Mouse (Mus musculus) intestine, postnatal 0 days (tissue): Measurements from ENCODE around the gene Sncb. TPM values are rescaled to one million over a fixed set of nuclear protein-coding genes. Genes with fewer than 3 reads are reported as not detected.

ENCODE experiments used
- ATAC-seq: fragments of 200-750 bp; cut with Nextera tagmentation; 2 replicates; pipeline ENCODE4 v1.8.0; 2017; ENCODE audit warnings: mild to moderate bottlenecking, moderate TSS enrichment, moderate library complexity
- H3K27ac ChIP-seq: fragments of 300-500 bp; sonication (generic); 2 replicates; pipeline ENCODE4 v1.5.1; 2014; ENCODE audit warnings: mild to moderate bottlenecking, low read depth, low read length, moderate library complexity
- H3K27me3 ChIP-seq: fragments of 300-500 bp; sonication (generic); replicated peaks from 2 replicates; pipeline ENCODE4 v1.6.1; 2014; ENCODE audit warnings: low read length, mixed read lengths; ENCODE audit not compliant: control insufficient read depth, insufficient read depth
- H3K36me3 ChIP-seq: fragments of 300-500 bp; sonication (generic); 2 replicates; pipeline ENCODE4 v1.6.1; 2014; ENCODE audit warnings: mild to moderate bottlenecking, moderate library complexity; ENCODE audit not compliant: control insufficient read depth, insufficient read depth
- H3K4me1 ChIP-seq: fragments of 300-500 bp; sonication (generic); replicated peaks from 2 replicates; pipeline ENCODE4 v1.6.1; 2014; ENCODE audit warnings: antibody characterized with exemption, low read length, mixed read lengths; ENCODE audit not compliant: control insufficient read depth, insufficient read depth
- H3K4me2 ChIP-seq: fragments of 300-500 bp; sonication (generic); replicated peaks from 2 replicates; pipeline ENCODE4 v1.6.1; 2014; ENCODE audit warnings: low read depth, mild to moderate bottlenecking, moderate library complexity
- H3K4me3 ChIP-seq: fragments of 300-500 bp; sonication (generic); 2 replicates; pipeline ENCODE4 v1.5.1; 2014; ENCODE audit warnings: low read depth, low read length
- H3K9ac ChIP-seq: fragments of 300-500 bp; sonication (generic); 2 replicates; pipeline ENCODE4 v1.6.1; 2014; ENCODE audit warnings: mild to moderate bottlenecking, low read depth, low read length
- H3K9me3 ChIP-seq: fragments of 300-500 bp; sonication (generic); 2 replicates; pipeline ENCODE4 v1.6.1; 2016; ENCODE audit warnings: mixed run types; ENCODE audit not compliant: control insufficient read depth
- CTCF ChIP-seq: sonication (generic); IDR thresholded peaks from 2 replicates; pipeline ENCODE4 v1.5.1; 2016; ENCODE audit warnings: low read depth, mild to moderate bottlenecking, control low read depth, antibody characterized with exemption, moderate library complexity
- WGBS: fragments of 180-500 bp; shearing (Covaris S2); extraction: QIAGEN DNeasy Blood & Tissue Kit; methylation state at CpG from one replicate; pipeline ENCODE4 v1.1.7; 2014; 5-methylcytosine and 5-hydroxymethylcytosine counted together
- polyA plus RNA-seq: library from polyadenylated mRNA; unstranded; fragments of >200 nt; fragmentation: Nextera tagmentation; extraction: Ambion mirVana; gene quantifications from 2 replicates; pipeline ENCODE4 v1.2.1, GENCODE M21; 2015

Sncb gene
- polyA plus RNA-seq, 1 experiment from 2014 or later = 0.37 TPM

- H3K4me3 ChIP-seq = no peak overlapping the region
- H3K4me2 ChIP-seq = no peak overlapping the region
- H3K36me3 ChIP-seq = peaks cover 60% of the 10 kb centered on the region
- no peaks in the 10 kb centered on the region for H3K9me3 ChIP-seq
- TF ChIP-seq CTCF = peak; percentile 57
- no peak overlapping the region for H3K9ac ChIP-seq
- no peak overlapping the region for H3K27ac ChIP-seq
- WGBS = 94% methylated on average over 3 of the region's 3 CpGs
- no peaks in the 10 kb centered on the region for H3K4me1 ChIP-seq
- no peak for ATAC-seq
- no peaks in the 10 kb centered on the region for H3K27me3 ChIP-seq
Measured at GRCm38 (mm10) chr13:54723143-54723542, 43.3 kb downstream of the Sncb start.

GRCm38 (mm10) chr13:54716916-54717315 lies 49.5 kb downstream of the Sncb start:
- ATAC-seq = no peak
- no peak overlapping the region for H3K9ac ChIP-seq
- H3K36me3 ChIP-seq = peaks cover 47% of the 10 kb centered on the region
- no peaks in the 10 kb centered on the region for H3K9me3 ChIP-seq
- TF ChIP-seq CTCF = peak; percentile 75
- H3K4me1 ChIP-seq = no peaks in the 10 kb centered on the region
- H3K27me3 ChIP-seq = no peaks in the 10 kb centered on the region
- no peak overlapping the region for H3K4me3 ChIP-seq
- H3K4me2 ChIP-seq = no peak overlapping the region
- H3K27ac ChIP-seq = no peak overlapping the region
- WGBS = 4% methylated on average over 5 of the region's 5 CpGs

- Histone ChIP-seq H3K9ac (no peak overlapping the region), H3K9me3 (no peaks in the 10 kb centered on the region), H3K4me2 (no peak overlapping the region), H3K4me1 (no peaks in the 10 kb centered on the region), H3K27me3 (no peaks in the 10 kb centered on the region), H3K4me3 (no peak overlapping the region), H3K27ac (no peak overlapping the region), H3K36me3 (peaks cover 32% of the 10 kb centered on the region)
- ATAC-seq = no peak
- no peak for TF ChIP-seq CTCF
- WGBS = 37% methylated on average over 10 of the region's 10 CpGs
Measured at GRCm38 (mm10) chr13:54714996-54715395, 51.4 kb downstream of the Sncb start.

GRCm38 (mm10) chr13:54714393-54714792 lies 52.0 kb downstream of the Sncb start:
- no peak for ATAC-seq
- peak; percentile 52 for TF ChIP-seq CTCF
- Histone ChIP-seq H3K27me3 (no peaks in the 10 kb centered on the region), H3K4me3 (no peak overlapping the region), H3K4me2 (no peak overlapping the region), H3K9ac (no peak overlapping the region), H3K36me3 (peaks cover 26% of the 10 kb centered on the region), H3K4me1 (no peaks in the 10 kb centered on the region), H3K9me3 (no peaks in the 10 kb centered on the region), H3K27ac (no peak overlapping the region)
- WGBS = 54% methylated on average over 4 of the region's 4 CpGs

GRCm38 (mm10) chr13:54710866-54711265 lies 55.5 kb downstream of the Sncb start:
- no peak for ATAC-seq
- no peaks in the 10 kb centered on the region for H3K4me1 ChIP-seq
- H3K9ac ChIP-seq = no peak overlapping the region
- TF ChIP-seq CTCF = no peak
- H3K4me3 ChIP-seq = no peak overlapping the region
- 80% methylated on average over 3 of the region's 3 CpGs for WGBS
- no peaks in the 10 kb centered on the region for H3K27me3 ChIP-seq
- H3K27ac ChIP-seq = no peak overlapping the region
- no peak overlapping the region for H3K4me2 ChIP-seq
- no peaks in the 10 kb centered on the region for H3K9me3 ChIP-seq
- peaks cover 8% of the 10 kb centered on the region; the same call in 1 of the 2 replicates for H3K36me3 ChIP-seq

Other genes starting within 250 kb of the Sncb start
- 99.5 and 99.6 TPM in 2 replicates for gene 4833439L19Rik, start 201.2 kb downstream of the Sncb start, polyA plus RNA-seq
- gene Arl10, start 191.6 kb downstream of the Sncb start, polyA plus RNA-seq = 9.3 and 11.3 TPM in 2 replicates
- gene Nop16, start 176.5 kb downstream of the Sncb start, polyA plus RNA-seq = 25.3 and 25.7 TPM in 2 replicates
- 289 and 298 TPM in 2 replicates for gene Higd2a, start 176.4 kb downstream of the Sncb start, polyA plus RNA-seq
- 154 and 158 TPM in 2 replicates for gene Cltb, start 155.3 kb downstream of the Sncb start, polyA plus RNA-seq
- 43.9 and 45.9 TPM in 2 replicates for gene Faf2, start 144.8 kb downstream of the Sncb start, polyA plus RNA-seq
- 73.0 and 75.1 TPM in 2 replicates for gene Rnf44, start 72.7 kb downstream of the Sncb start, polyA plus RNA-seq
- gene Cdhr2, start 65.1 kb downstream of the Sncb start, polyA plus RNA-seq = 267 and 292 TPM in 2 replicates
- gene Gprin1, start 16.7 kb downstream of the Sncb start, polyA plus RNA-seq = 0.50 and 0.59 TPM in 2 replicates
- not detected in 2 replicates for gene Eif4e1b, start 17.4 kb upstream of the Sncb start, polyA plus RNA-seq
- gene Tspan17, start 22.8 kb upstream of the Sncb start, polyA plus RNA-seq = 14.8 and 15.2 TPM in 2 replicates
- 0.90 and 1.1 TPM in 2 replicates for gene Unc5a, start 182.8 kb upstream of the Sncb start, polyA plus RNA-seq